Mouse (Mus musculus): ENCODE measurements around the gene Sv2c. TPM values are rescaled to one million over a fixed set of nuclear protein-coding genes. Genes with fewer than 3 reads are reported as not detected.

The Sv2c gene
- polyA plus RNA-seq, 1 experiment from 2014 or later: 0.27 TPM

DNA sequence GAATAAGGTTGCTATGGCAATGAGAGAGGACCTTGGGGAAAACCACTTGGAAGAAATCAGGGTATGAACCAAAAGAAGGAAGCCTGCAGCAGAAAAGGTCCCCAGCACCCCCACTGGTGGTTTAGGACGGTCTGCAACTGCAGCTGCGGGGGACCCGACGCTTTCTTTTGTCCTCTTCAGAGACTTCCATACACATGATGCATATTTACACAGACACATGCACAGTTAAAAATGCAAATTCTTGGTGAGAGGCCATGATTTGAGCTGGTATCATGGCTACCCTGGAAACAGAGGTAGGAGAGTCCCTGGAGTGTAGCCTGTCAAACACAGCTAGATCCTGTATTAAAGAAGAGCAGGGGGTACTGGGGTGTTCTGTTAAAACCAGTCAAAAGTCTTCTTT lies 178.7 kb downstream of the Sv2c start:
- 83% methylated on average over 4 of the region's 4 CpGs for WGBS (ENCODE audit: insufficient replicate concordance)
- no peaks in the 10 kb centered on the region for H3K36me3 ChIP-seq
- H3K27ac ChIP-seq: no peak overlapping the region
- H3K4me2 ChIP-seq: no peak overlapping the region
- no peak overlapping the region for H3K4me3 ChIP-seq (replicated peaks)
- H3K9ac ChIP-seq: no peak overlapping the region
- no peaks in the 10 kb centered on the region for H3K27me3 ChIP-seq
- no peak for ATAC-seq (ENCODE audit: low read depth)
- no peak for DNase-seq
- H3K9me3 ChIP-seq (replicated peaks): no peaks in the 10 kb centered on the region
- peaks cover 61% of the 10 kb centered on the region for H3K4me1 ChIP-seq (replicated peaks)

DNA sequence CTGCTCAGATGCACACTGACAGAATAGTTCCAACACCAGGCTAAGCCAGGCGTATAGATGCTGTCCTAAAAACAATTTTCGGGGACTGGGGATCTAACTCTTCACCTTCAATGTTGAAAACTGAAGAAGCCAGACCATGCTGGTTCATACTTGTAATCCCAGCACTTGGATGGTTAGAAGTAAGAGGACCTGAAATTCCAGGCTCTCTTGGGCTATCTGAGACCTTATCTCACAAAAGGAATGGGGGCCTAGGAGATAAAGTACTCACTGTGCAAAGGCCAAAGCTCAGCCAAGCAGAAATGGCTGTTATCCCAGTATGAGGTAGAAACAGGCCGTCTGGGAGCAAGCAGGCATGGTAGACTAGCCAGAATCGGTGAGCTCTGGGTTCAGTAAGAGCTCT lies 180.1 kb downstream of the Sv2c start:
- DNase-seq (no peak), ATAC-seq (ENCODE audit: low read depth) (no peak)
- peaks cover 64% of the 10 kb centered on the region for H3K4me1 ChIP-seq (replicated peaks)
- H3K27ac ChIP-seq: no peak overlapping the region
- H3K36me3 ChIP-seq: no peaks in the 10 kb centered on the region
- H3K27me3 ChIP-seq: no peaks in the 10 kb centered on the region
- H3K4me3 ChIP-seq (replicated peaks): no peak overlapping the region
- no peak overlapping the region for H3K9ac ChIP-seq
- H3K9me3 ChIP-seq (replicated peaks): no peaks in the 10 kb centered on the region
- WGBS (ENCODE audit: insufficient replicate concordance): 69% methylated on average over 4 of the region's 4 CpGs
- H3K4me2 ChIP-seq: no peak overlapping the region

GRCm38 (mm10) chr13:95951098-95951894 lies 181.1 kb downstream of the Sv2c start:
- H3K4me1 ChIP-seq (replicated peaks): peaks cover 55% of the 10 kb centered on the region
- H3K9me3 ChIP-seq (replicated peaks): no peaks in the 10 kb centered on the region
- 34% methylated on average over 7 of the region's 7 CpGs for WGBS (ENCODE audit: insufficient replicate concordance)
- H3K27me3 ChIP-seq: no peaks in the 10 kb centered on the region
- ATAC-seq (ENCODE audit: low read depth) (peak; percentile 37), DNase-seq (no peak)
- peak overlapping the region; percentile 33 for H3K4me2 ChIP-seq
- H3K9ac ChIP-seq: 0 out of 2 replicates have a peak overlapping the region, but pooled peaks have one; percentile 29
- peak overlapping the region; percentile 66 for H3K27ac ChIP-seq
- no peaks in the 10 kb centered on the region for H3K36me3 ChIP-seq
- 0 out of 2 replicates have a peak overlapping the region, but pooled peaks have one; percentile 12 for H3K4me3 ChIP-seq (replicated peaks)

GRCm38 (mm10) chr13:95950434-95951091 lies 181.8 kb downstream of the Sv2c start:
- no peaks in the 10 kb centered on the region for H3K27me3 ChIP-seq
- peaks cover 50% of the 10 kb centered on the region for H3K4me1 ChIP-seq (replicated peaks)
- DNase-seq (peak; percentile 57), ATAC-seq (ENCODE audit: low read depth) (peak; percentile 84)
- H3K4me2 ChIP-seq: peak overlapping the region; percentile 33
- 40% methylated on average over 11 of the region's 11 CpGs for WGBS (ENCODE audit: insufficient replicate concordance)
- no peaks in the 10 kb centered on the region for H3K36me3 ChIP-seq
- no peaks in the 10 kb centered on the region for H3K9me3 ChIP-seq (replicated peaks)
- H3K9ac ChIP-seq: 0 out of 2 replicates have a peak overlapping the region, but pooled peaks have one; percentile 29
- H3K27ac ChIP-seq: peak overlapping the region; percentile 66
- 0 out of 2 replicates have a peak overlapping the region, but pooled peaks have one; percentile 12 for H3K4me3 ChIP-seq (replicated peaks)

GRCm38 (mm10) chr13:95949356-95949755 lies 183.0 kb downstream of the Sv2c start:
- Histone ChIP-seq H3K9me3 (replicated peaks) (no peaks in the 10 kb centered on the region), H3K4me1 (replicated peaks) (peaks cover 50% of the 10 kb centered on the region), H3K4me2 (no peak overlapping the region), H3K27ac (no peak overlapping the region), H3K36me3 (no peaks in the 10 kb centered on the region), H3K9ac (no peak overlapping the region), H3K4me3 (replicated peaks) (no peak overlapping the region), H3K27me3 (no peaks in the 10 kb centered on the region)
- 36% methylated on average over 4 of the region's 4 CpGs for WGBS (ENCODE audit: insufficient replicate concordance)
- DNase-seq: no peak
- no peak for ATAC-seq (ENCODE audit: low read depth)

- no peak overlapping the region for H3K27ac ChIP-seq
- WGBS (ENCODE audit: insufficient replicate concordance): 62% methylated on average over 4 of the region's 4 CpGs
- no peak overlapping the region for H3K4me3 ChIP-seq (replicated peaks)
- no peaks in the 10 kb centered on the region for H3K9me3 ChIP-seq (replicated peaks)
- no peak for DNase-seq
- H3K4me2 ChIP-seq: no peak overlapping the region
- no peak overlapping the region for H3K9ac ChIP-seq
- no peaks in the 10 kb centered on the region for H3K27me3 ChIP-seq
- peaks cover 50% of the 10 kb centered on the region for H3K4me1 ChIP-seq (replicated peaks)
- no peaks in the 10 kb centered on the region for H3K36me3 ChIP-seq
- ATAC-seq (ENCODE audit: low read depth): no peak
Measured at GRCm38 (mm10) chr13:95948821-95949220, 183.6 kb downstream of the Sv2c start.

GRCm38 (mm10) chr13:95948394-95948793 lies 184.0 kb downstream of the Sv2c start:
- Histone ChIP-seq H3K27me3 (no peaks in the 10 kb centered on the region), H3K4me1 (replicated peaks) (peaks cover 54% of the 10 kb centered on the region), H3K4me2 (no peak overlapping the region), H3K9ac (no peak overlapping the region), H3K4me3 (replicated peaks) (no peak overlapping the region), H3K9me3 (replicated peaks) (no peaks in the 10 kb centered on the region), H3K27ac (no peak overlapping the region), H3K36me3 (no peaks in the 10 kb centered on the region)
- no peak for DNase-seq
- peak; percentile 51; the same call in 1 of the 2 replicates for ATAC-seq (ENCODE audit: low read depth)
- 6% methylated on average over 4 of the region's 4 CpGs for WGBS (ENCODE audit: insufficient replicate concordance)

- DNase-seq: no peak
- H3K9ac ChIP-seq: no peak overlapping the region
- no peak for ATAC-seq (ENCODE audit: low read depth)
- WGBS (ENCODE audit: insufficient replicate concordance): 19% methylated on average over 5 of the region's 5 CpGs
- H3K4me1 ChIP-seq (replicated peaks): peaks cover 50% of the 10 kb centered on the region
- H3K36me3 ChIP-seq: no peaks in the 10 kb centered on the region
- no peaks in the 10 kb centered on the region for H3K27me3 ChIP-seq
- H3K27ac ChIP-seq: no peak overlapping the region
- no peaks in the 10 kb centered on the region for H3K9me3 ChIP-seq (replicated peaks)
- no peak overlapping the region for H3K4me2 ChIP-seq
- H3K4me3 ChIP-seq (replicated peaks): no peak overlapping the region
Measured at GRCm38 (mm10) chr13:95945937-95946507, 186.4 kb downstream of the Sv2c start.

DNA sequence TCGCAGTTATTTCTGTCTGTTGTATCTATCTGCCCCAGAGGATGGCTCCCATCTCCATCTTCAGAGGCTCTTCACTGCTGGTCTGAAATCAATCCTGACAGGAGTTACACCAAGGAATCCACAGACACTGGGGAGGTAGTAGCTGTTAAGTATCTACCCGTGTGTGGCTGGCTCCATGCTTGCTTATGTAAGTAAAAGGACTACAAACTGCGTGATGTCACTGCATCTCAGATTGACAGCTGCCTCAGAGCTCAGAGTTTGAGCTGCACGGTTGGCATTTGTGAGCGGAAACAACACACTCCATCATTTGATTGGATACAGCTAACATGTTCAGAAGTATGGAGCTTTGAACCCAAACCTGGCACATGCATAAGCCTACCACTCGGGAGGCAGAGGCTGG lies 187.8 kb downstream of the Sv2c start:
- DNase-seq (no peak), ATAC-seq (ENCODE audit: low read depth) (no peak)
- peaks cover 38% of the 10 kb centered on the region for H3K4me1 ChIP-seq (replicated peaks)
- WGBS (ENCODE audit: insufficient replicate concordance): 72% methylated on average over 6 of the region's 6 CpGs
- no peaks in the 10 kb centered on the region for H3K9me3 ChIP-seq (replicated peaks)
- H3K4me2 ChIP-seq: no peak overlapping the region
- no peak overlapping the region for H3K9ac ChIP-seq
- no peaks in the 10 kb centered on the region for H3K27me3 ChIP-seq
- H3K36me3 ChIP-seq: no peaks in the 10 kb centered on the region
- no peak overlapping the region for H3K4me3 ChIP-seq (replicated peaks)
- no peak overlapping the region for H3K27ac ChIP-seq

- Histone ChIP-seq H3K9ac (no peak overlapping the region), H3K27me3 (no peaks in the 10 kb centered on the region), H3K36me3 (no peaks in the 10 kb centered on the region), H3K4me2 (no peak overlapping the region), H3K9me3 (replicated peaks) (no peaks in the 10 kb centered on the region), H3K4me1 (replicated peaks) (peaks cover 31% of the 10 kb centered on the region), H3K27ac (no peak overlapping the region), H3K4me3 (replicated peaks) (no peak overlapping the region)
- no peak for ATAC-seq (ENCODE audit: low read depth)
- DNase-seq: no peak
- 69% methylated on average over 3 of the region's 3 CpGs for WGBS (ENCODE audit: insufficient replicate concordance)
Measured at GRCm38 (mm10) chr13:95943919-95944318, 188.5 kb downstream of the Sv2c start.

GRCm38 (mm10) chr13:95942587-95942986 lies 189.8 kb downstream of the Sv2c start:
- H3K27ac ChIP-seq: no peak overlapping the region
- H3K4me3 ChIP-seq (replicated peaks): no peak overlapping the region
- no peaks in the 10 kb centered on the region for H3K36me3 ChIP-seq
- H3K9me3 ChIP-seq (replicated peaks): no peaks in the 10 kb centered on the region
- DNase-seq (no peak), ATAC-seq (ENCODE audit: low read depth) (no peak)
- H3K4me2 ChIP-seq: no peak overlapping the region
- H3K4me1 ChIP-seq (replicated peaks): peaks cover 17% of the 10 kb centered on the region
- H3K27me3 ChIP-seq: no peaks in the 10 kb centered on the region
- H3K9ac ChIP-seq: no peak overlapping the region
- 14% methylated on average over 2 of the region's 2 CpGs for WGBS (ENCODE audit: insufficient replicate concordance)

Data from liver, embryonic 13.5 days (tissue).